Mouse (Mus musculus): ENCODE measurements around the gene Peak1.

The Peak1 gene

GRCm38 (mm10) chr9:56314326-56314725 lies 103.5 kb downstream of the Peak1 start:
- DNase-seq (ENCODE audit: low spot score), result no peak

- no peak for DNase-seq (ENCODE audit: low spot score)
These were observed 108.8 kb downstream of the Peak1 start for GRCm38 (mm10) chr9:56309079-56309478.

GRCm38 (mm10) chr9:56304526-56304925 lies 113.3 kb downstream of the Peak1 start:
- DNase-seq (ENCODE audit: low spot score), result no peak

- DNase-seq (ENCODE audit: low spot score), result no peak
These were observed 114.9 kb downstream of the Peak1 start for GRCm38 (mm10) chr9:56302921-56303465.

GRCm38 (mm10) chr9:56290019-56290418 lies 127.8 kb downstream of the Peak1 start:
- no peak for DNase-seq (ENCODE audit: low spot score)

GRCm38 (mm10) chr9:56282481-56282880 lies 135.4 kb downstream of the Peak1 start:
- no peak for DNase-seq (ENCODE audit: low spot score)

- DNase-seq (ENCODE audit: low spot score), result no peak
These were observed 144.3 kb downstream of the Peak1 start for GRCm38 (mm10) chr9:56273576-56273975.

GRCm38 (mm10) chr9:56272247-56272598 lies 145.6 kb downstream of the Peak1 start:
- DNase-seq (ENCODE audit: low spot score), result no peak

GRCm38 (mm10) chr9:56271326-56272246 lies 146.3 kb downstream of the Peak1 start:
- no peak for DNase-seq (ENCODE audit: low spot score)

GRCm38 (mm10) chr9:56269101-56269500 lies 148.8 kb downstream of the Peak1 start:
- no peak for DNase-seq (ENCODE audit: low spot score)

GRCm38 (mm10) chr9:56266200-56266815 lies 151.6 kb downstream of the Peak1 start:
- no peak for DNase-seq (ENCODE audit: low spot score)

GRCm38 (mm10) chr9:56265460-56266199 lies 152.2 kb downstream of the Peak1 start:
- DNase-seq (ENCODE audit: low spot score), result no peak

GRCm38 (mm10) chr9:56265022-56265360 lies 152.9 kb downstream of the Peak1 start:
- no peak for DNase-seq (ENCODE audit: low spot score)

- DNase-seq (ENCODE audit: low spot score), result no peak
These were observed 153.4 kb downstream of the Peak1 start for GRCm38 (mm10) chr9:56264308-56265021.

GRCm38 (mm10) chr9:56263055-56263454 lies 154.8 kb downstream of the Peak1 start:
- DNase-seq (ENCODE audit: low spot score), result no peak

- DNase-seq (ENCODE audit: low spot score), result peak; percentile 10
These were observed 157.3 kb downstream of the Peak1 start for GRCm38 (mm10) chr9:56260495-56261136.

GRCm38 (mm10) chr9:56259790-56260494 lies 157.9 kb downstream of the Peak1 start:
- no peak for DNase-seq (ENCODE audit: low spot score)

GRCm38 (mm10) chr9:56258261-56258790 lies 159.5 kb downstream of the Peak1 start:
- DNase-seq (ENCODE audit: low spot score), result no peak

GRCm38 (mm10) chr9:56257227-56258000 lies 160.5 kb downstream of the Peak1 start:
- DNase-seq (ENCODE audit: low spot score), result no peak
